Mouse (Mus musculus): Measurements from ENCODE around the gene 6030458C11Rik. TPM values are rescaled to one million over a fixed set of nuclear protein-coding genes. Genes with fewer than 3 reads are reported as not detected.

Gene 6030458C11Rik
- polyA plus RNA-seq, 1 experiment from 2014 or later: 16.2 TPM

- in situ Hi-C loops (cut with MboI; ENCODE audit: low pct_unique_long_range_greater_than_20kb): no loop called here
- TF ChIP-seq CTCF (IDR thresholded peaks at IDR 0.05): no peak
- CTCF ChIA-PET: no interaction called here
- no peaks in the 10 kb centered on the region for H3K27me3 ChIP-seq
- DNase-seq (ENCODE audit: low read depth, low spot score) (no peak), ATAC-seq (no peak)
- POLR2A ChIA-PET: no interaction called here
Observed at GRCm38 (mm10) chr15:12848196-12848975, 23.9 kb upstream of the 6030458C11Rik start.

GRCm38 (mm10) chr15:12842833-12843232 is 18.4 kb upstream of the 6030458C11Rik start:
- CTCF ChIA-PET: no interaction called here
- in situ Hi-C loops (cut with MboI; ENCODE audit: low pct_unique_long_range_greater_than_20kb): no loop called here
- no peak for DNase-seq (ENCODE audit: low read depth, low spot score)
- POLR2A ChIA-PET: no interaction called here
- ATAC-seq: no peak
- TF ChIP-seq CTCF (IDR thresholded peaks at IDR 0.05): no peak
- H3K27me3 ChIP-seq: no peaks in the 10 kb centered on the region

GRCm38 (mm10) chr15:12840737-12841136 is 16.3 kb upstream of the 6030458C11Rik start:
- in situ Hi-C loops (cut with MboI; ENCODE audit: low pct_unique_long_range_greater_than_20kb): no loop called here
- DNase-seq (ENCODE audit: low read depth, low spot score) (no peak), ATAC-seq (no peak)
- CTCF ChIA-PET: no interaction called here
- no peak for TF ChIP-seq CTCF (IDR thresholded peaks at IDR 0.05)
- POLR2A ChIA-PET: no interaction called here
- no peaks in the 10 kb centered on the region for H3K27me3 ChIP-seq

- no peak for TF ChIP-seq CTCF (IDR thresholded peaks at IDR 0.05)
- DNase-seq (ENCODE audit: low read depth, low spot score) (no peak), ATAC-seq (no peak)
- no peaks in the 10 kb centered on the region for H3K27me3 ChIP-seq
- in situ Hi-C loops (cut with MboI; ENCODE audit: low pct_unique_long_range_greater_than_20kb): no loop called here
- ChIA-PET POLR2A (no interaction called here), CTCF (no interaction called here)
Observed at GRCm38 (mm10) chr15:12834231-12834630, 9.8 kb upstream of the 6030458C11Rik start.

GRCm38 (mm10) chr15:12833385-12833784 is 8.9 kb upstream of the 6030458C11Rik start:
- ChIA-PET POLR2A (no interaction called here), CTCF (no interaction called here)

GRCm38 (mm10) chr15:12832599-12832998 is 8.2 kb upstream of the 6030458C11Rik start:
- ChIA-PET CTCF (no interaction called here), POLR2A (no interaction called here)
- in situ Hi-C loops (cut with MboI; ENCODE audit: low pct_unique_long_range_greater_than_20kb): no loop called here
- TF ChIP-seq CTCF (IDR thresholded peaks at IDR 0.05): no peak
- ATAC-seq (no peak), DNase-seq (ENCODE audit: low read depth, low spot score) (no peak)
- no peaks in the 10 kb centered on the region for H3K27me3 ChIP-seq

More at GRCm38 (mm10) chr15:12833385-12833784, 8.9 kb upstream of the 6030458C11Rik start:
- H3K27me3 ChIP-seq: no peaks in the 10 kb centered on the region
- TF ChIP-seq CTCF (IDR thresholded peaks at IDR 0.05): no peak
- in situ Hi-C loops (cut with MboI; ENCODE audit: low pct_unique_long_range_greater_than_20kb): no loop called here
- DNase-seq (ENCODE audit: low read depth, low spot score): no peak
- ATAC-seq: no peak

- in situ Hi-C loops (cut with MboI; ENCODE audit: low pct_unique_long_range_greater_than_20kb): no loop called here
- DNase-seq (ENCODE audit: low read depth, low spot score) (no peak), ATAC-seq (no peak)
- ChIA-PET POLR2A (no interaction called here), CTCF (no interaction called here)
- no peaks in the 10 kb centered on the region for H3K27me3 ChIP-seq
- no peak for TF ChIP-seq CTCF (IDR thresholded peaks at IDR 0.05)
Observed at GRCm38 (mm10) chr15:12829878-12830277, 5.4 kb upstream of the 6030458C11Rik start.

- no peak for TF ChIP-seq CTCF (IDR thresholded peaks at IDR 0.05)
- CTCF ChIA-PET: interaction anchor here (0.6 kb wide), 1 partner anchor 53 kb away, joined by 3 read pairs; no protein-coding TSS in a partner anchor
- ATAC-seq (no peak), DNase-seq (ENCODE audit: low read depth, low spot score) (no peak)
- POLR2A ChIA-PET: no interaction called here
- H3K27me3 ChIP-seq: no peaks in the 10 kb centered on the region
- in situ Hi-C loops (cut with MboI; ENCODE audit: low pct_unique_long_range_greater_than_20kb): no loop called here
Observed at GRCm38 (mm10) chr15:12825408-12825807, 959 bp upstream of the 6030458C11Rik start.

GRCm38 (mm10) chr15:12824965-12825364 is 516 bp upstream of the 6030458C11Rik start:
- no peaks in the 10 kb centered on the region for H3K27me3 ChIP-seq
- POLR2A ChIA-PET: no interaction called here
- DNase-seq (ENCODE audit: low read depth, low spot score) (no peak), ATAC-seq (peak; percentile 46)
- TF ChIP-seq CTCF (IDR thresholded peaks at IDR 0.05): no peak
- in situ Hi-C loops (cut with MboI; ENCODE audit: low pct_unique_long_range_greater_than_20kb): loop anchor here (25.0 kb wide), 1 partner anchor 638 kb away; no protein-coding TSS in a partner anchor
- CTCF ChIA-PET: interaction anchor here (0.6 kb wide), 1 partner anchor 54 kb away, joined by 3 read pairs; no protein-coding TSS in a partner anchor

- TF ChIP-seq CTCF (IDR thresholded peaks at IDR 0.05): no peak
- POLR2A ChIA-PET: interaction anchor here (1.1 kb wide), 1 partner anchor 36 kb away, joined by 3 read pairs; no protein-coding TSS in a partner anchor
- no peaks in the 10 kb centered on the region for H3K27me3 ChIP-seq
- no peak for DNase-seq (ENCODE audit: low read depth, low spot score)
- ATAC-seq: no peak
- CTCF ChIA-PET: interaction anchor here (1.0 kb wide), 1 partner anchor 32 kb away, joined by 5 read pairs; no protein-coding TSS in a partner anchor
- in situ Hi-C loops (cut with MboI; ENCODE audit: low pct_unique_long_range_greater_than_20kb): loop anchor here (25.0 kb wide), 1 partner anchor 636 kb away; no protein-coding TSS in a partner anchor
Observed at GRCm38 (mm10) chr15:12823455-12824119, 862 bp downstream of the 6030458C11Rik start.
